In the genomic region with DNA sequence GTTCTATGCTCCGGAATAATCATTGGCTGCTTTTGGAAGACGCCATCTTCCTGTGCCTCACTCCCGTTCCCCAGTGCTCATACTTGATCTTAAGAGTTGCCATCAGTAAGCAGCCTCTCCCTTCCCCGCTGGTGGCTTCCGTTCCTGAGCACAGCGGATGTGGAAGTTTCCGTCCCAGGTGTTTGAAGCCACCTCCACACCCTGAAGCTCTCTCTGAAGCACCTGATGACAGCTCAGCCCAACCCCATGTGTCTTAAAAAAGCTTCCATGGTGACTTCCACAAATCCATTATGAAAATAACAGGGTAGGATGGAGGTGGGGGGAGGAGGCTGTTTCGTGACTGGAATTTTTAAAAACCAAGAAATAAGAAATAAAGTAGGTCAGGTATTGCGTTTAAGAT, we compare ENCODE assay signal across 18 mouse cellular contexts.
DNase-seq lines count a peak whose midpoint lies in the region; ATAC-seq lines count a peak whose summit lies in the region.
"Had no signal": no experiment of that assay in that cellular context is flagged by ENCODE, and none has a peak within 500 bp of the region (broad histone marks: within the 10 kb centered on the region; RNA-seq: fewer than 3 reads in every experiment).

No protein-coding gene starts in this region.

- peak; percentile 4; the same call in 1 of the 2 replicates for ATAC-seq in frontal cortex, adult (ENCODE audit: low TSS enrichment)
- no peak for ATAC-seq in liver, embryonic 11.5 days (replicated peaks; ENCODE audit: low FRiP score)

- no peaks in the 10 kb centered on the region for H3K9me3 ChIP-seq in liver, embryonic 11.5 days (ENCODE audit: control insufficient read depth, low read length)
- H3K9me3 ChIP-seq: heart, embryonic 12.5 days; hindbrain, embryonic 15.5 days; liver, embryonic 13.5 days; lung, embryonic 15.5 days; midbrain, embryonic 12.5 days had no signal

- no peaks in the 10 kb centered on the region for H3K4me1 ChIP-seq in liver, embryonic 11.5 days (replicated peaks; ENCODE audit: control insufficient read depth, insufficient read depth, low read length)
- H3K4me1 ChIP-seq: hindbrain, embryonic 15.5 days had no signal

- no peaks in the 10 kb centered on the region for H3K27me3 ChIP-seq in liver, embryonic 11.5 days (replicated peaks; ENCODE audit: control insufficient read depth, insufficient read depth, low read length)
- H3K27me3 ChIP-seq: heart, embryonic 12.5 days; hindbrain, embryonic 15.5 days; liver, embryonic 13.5 days; lung, embryonic 15.5 days had no signal

- H3K4me2 ChIP-seq in liver, embryonic 11.5 days: no peak overlapping the region
- H3K4me2 ChIP-seq: heart, embryonic 12.5 days; hindbrain, embryonic 15.5 days; liver, embryonic 13.5 days; lung, embryonic 15.5 days; midbrain, embryonic 12.5 days had no signal

- no peak overlapping the region for H3K9ac ChIP-seq in liver, embryonic 11.5 days (ENCODE audit: low read depth, low read length)
- H3K9ac ChIP-seq: heart, embryonic 12.5 days; hindbrain, embryonic 15.5 days; liver, embryonic 13.5 days; lung, embryonic 15.5 days; midbrain, embryonic 12.5 days had no signal

- no peaks in the 10 kb centered on the region for H3K36me3 ChIP-seq in liver, embryonic 11.5 days (ENCODE audit: control insufficient read depth, insufficient read depth, low read length)
- H3K36me3 ChIP-seq: heart, embryonic 12.5 days; hindbrain, embryonic 15.5 days; liver, embryonic 13.5 days; lung, embryonic 15.5 days; midbrain, embryonic 12.5 days had no signal

- no peak for DNase-seq in frontal cortex, postnatal 25 days (ENCODE audit: low spot score in 2 of 2)
- DNase-seq in R1 (ENCODE audit: low read depth, low spot score): peak; percentile 55
- peak; percentile 46 for DNase-seq in right cerebral cortex, postnatal 25 days
- peak; percentile 55 for DNase-seq in thymus, postnatal 14 days
- no peak for DNase-seq in adrenal gland, postnatal 25 days
- no peak for DNase-seq in liver, embryonic 11.5 days (ENCODE audit: low spot score)
- DNase-seq in neural tube, embryonic 10.5 days (ENCODE audit: extremely low spot score, low spot score): no peak
- DNase-seq: cerebellum, postnatal 14 days; gastrocnemius, postnatal 36 days; kidney, adult 11 months; kidney, postnatal 25 days; liver, embryonic 13.5 days had no signal

- H3K4me3 ChIP-seq in liver, embryonic 11.5 days (ENCODE audit: low read depth, low read length): no peak overlapping the region
- H3K4me3 ChIP-seq: heart, embryonic 12.5 days; hindbrain, embryonic 15.5 days; liver, embryonic 13.5 days; lung, embryonic 15.5 days; midbrain, embryonic 12.5 days had no signal

- WGBS in liver, embryonic 11.5 days: 83% methylated on average over 9 of the region's 9 CpGs

- no peak overlapping the region for H3K27ac ChIP-seq in liver, embryonic 11.5 days (ENCODE audit: low read depth, low read length)
- H3K27ac ChIP-seq: hindbrain, embryonic 15.5 days; liver, embryonic 13.5 days; lung, embryonic 15.5 days; midbrain, embryonic 12.5 days; stomach, postnatal 0 days had no signal

Comparison
In these comparisons a context has a peak if more than half of its experiments do, and no peak if none do; other contexts are left out.
1. DNase-seq: peak in R1 (single experiment), right cerebral cortex, postnatal 25 days (single experiment) and thymus, postnatal 14 days (single experiment); none in frontal cortex, postnatal 25 days (0 of 2), adrenal gland, postnatal 25 days (single experiment), liver, embryonic 11.5 days (single experiment) and neural tube, embryonic 10.5 days (single experiment).